Mouse (Mus musculus) E14TG2a.4 (cell line): ENCODE results near the gene Chtop.

Experiments
- H3K27me3 ChIP-seq: 2 replicates; pipeline ENCODE4 v1.6.1; 2014; ENCODE audit warnings: low read length, control low read depth; ENCODE audit not compliant: insufficient read depth
- H3K36me3 ChIP-seq: 2 replicates; pipeline ENCODE4 v1.6.1; 2014; ENCODE audit warnings: low read length, control low read depth; ENCODE audit not compliant: insufficient read depth
- H3K4me1 ChIP-seq: replicated peaks from 2 replicates; pipeline ENCODE4 v1.6.1; 2014; ENCODE audit warnings: low read depth, low read length, control low read depth
- H3K4me3 ChIP-seq: replicated peaks from 2 replicates; pipeline ENCODE4 v1.5.1; 2014; ENCODE audit warnings: mild to moderate bottlenecking, low read length
- H3K9me3 ChIP-seq: 2 replicates; pipeline ENCODE4 v1.6.1; 2014; ENCODE audit warnings: low read length, control low read depth
- CTCF ChIP-seq: conservative IDR thresholded peaks from 2 replicates; pipeline ENCODE4 v1.5.1; 2014; ENCODE audit warnings: low read length
- NANOG ChIP-seq: IDR thresholded peaks from 2 replicates; pipeline ENCODE4 v1.6.1; 2014; ENCODE audit warnings: borderline replicate concordance, low read length, mixed read lengths
- POU5F1 ChIP-seq: IDR thresholded peaks from 2 replicates; pipeline ENCODE4 v1.6.1; 2014; ENCODE audit warnings: low read length, borderline replicate concordance

Chtop gene

DNA sequence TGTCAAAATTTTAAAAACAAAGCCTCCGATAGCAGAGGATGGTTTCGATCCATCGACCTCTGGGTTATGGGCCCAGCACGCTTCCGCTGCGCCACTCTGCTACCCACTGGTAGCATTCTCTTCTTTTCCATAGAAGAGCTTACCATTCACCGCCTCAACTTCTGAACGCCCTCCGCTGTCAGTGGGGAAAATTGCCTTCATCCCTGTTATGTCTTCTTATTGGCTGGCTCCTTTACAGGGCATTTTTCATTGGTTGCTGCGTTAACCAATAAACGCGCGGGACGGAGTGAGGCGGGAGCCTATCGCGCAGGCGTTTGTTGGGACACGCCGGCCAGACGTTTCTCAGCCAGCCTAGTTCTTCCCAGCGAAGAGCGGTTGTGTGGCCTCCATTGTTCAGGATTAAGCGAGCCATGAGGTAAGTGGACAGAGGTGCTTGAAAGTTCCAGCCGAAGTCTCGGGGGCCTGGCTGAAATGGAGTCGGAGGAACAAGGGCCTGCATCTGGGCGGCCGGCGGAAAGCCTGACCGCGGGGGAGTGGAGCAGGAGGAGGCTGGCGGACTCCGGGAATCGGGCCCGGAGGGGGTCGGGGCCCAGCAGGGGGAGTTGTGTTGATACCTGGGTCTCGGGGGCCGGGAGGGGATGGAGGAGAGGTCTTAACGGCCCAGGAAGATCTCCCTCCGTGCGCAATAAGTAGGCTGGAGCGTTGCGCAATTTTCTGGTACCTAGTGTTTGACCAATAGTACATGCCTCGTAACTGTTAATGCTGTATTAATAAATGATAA, 33.3 kb downstream of the Chtop start, which contains the start of gene Ilf2:
TSS of gene Ilf2 (plus strand) at position 296 of the 781 bp plus-strand sequence.
- Histone ChIP-seq H3K9me3 (no peaks in the 10 kb centered on the region), H3K27me3 (no peaks in the 10 kb centered on the region), H3K4me3 (peak within 1 kb of the TSS; percentile 95), H3K36me3 (peaks cover 40% of the 10 kb centered on the region), H3K4me1 (peaks cover 29% of the 10 kb centered on the region)
- no peak for TF ChIP-seq POU5F1
- TF ChIP-seq CTCF, result no peak
- no peak for TF ChIP-seq NANOG

DNA sequence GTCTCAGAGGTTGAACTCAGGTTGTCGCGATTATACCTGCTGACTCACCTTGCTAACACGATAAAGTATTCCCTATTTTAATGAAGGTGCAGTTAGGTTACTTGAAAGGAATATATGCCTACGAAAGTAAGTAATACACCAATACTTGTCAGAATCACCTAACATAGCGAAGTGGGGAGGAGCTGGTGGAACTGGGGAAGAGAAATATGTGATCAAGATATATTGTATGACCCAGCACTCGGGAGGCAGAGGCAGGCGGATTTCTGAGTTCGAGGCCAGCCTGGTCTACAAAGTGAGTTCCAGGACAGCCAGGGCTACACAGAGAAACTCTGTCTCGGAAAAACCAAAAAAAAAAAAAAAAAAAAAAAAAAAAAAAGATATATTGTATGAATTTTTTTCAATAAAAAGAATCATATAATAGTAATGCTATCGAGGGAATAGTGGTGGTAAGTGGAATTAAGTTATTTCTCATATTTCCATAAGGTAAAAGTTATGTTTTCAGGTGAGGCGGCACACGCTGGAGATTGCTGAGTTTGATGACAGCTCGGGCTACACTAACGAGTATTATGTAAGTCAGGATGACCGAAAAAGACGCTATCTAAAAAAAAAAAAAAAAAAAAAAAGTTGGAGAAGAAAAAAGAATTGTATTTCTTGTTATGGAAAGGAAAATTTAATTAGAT, 34.0 kb downstream of the Chtop start:
- H3K9me3 ChIP-seq, result no peaks in the 10 kb centered on the region

DNA sequence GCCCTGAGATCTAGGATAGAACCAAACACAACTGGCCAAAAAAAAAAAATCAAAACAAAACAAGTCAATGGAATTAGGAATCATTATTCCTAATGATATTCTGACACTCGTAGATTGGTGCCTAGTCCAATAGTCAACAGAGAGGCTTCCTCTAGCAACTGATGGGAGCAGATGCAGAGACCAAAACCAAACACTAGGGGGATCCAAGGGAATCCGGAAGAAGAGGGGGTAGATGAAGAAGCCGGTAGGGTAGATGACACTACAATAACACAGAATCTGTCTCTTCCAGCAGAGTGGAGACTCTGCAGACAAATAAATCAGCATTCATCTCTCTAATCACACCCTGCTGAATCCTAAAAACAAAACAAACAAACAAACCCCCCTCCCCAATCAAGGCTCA, 37.1 kb downstream of the Chtop start:
- H3K4me1 ChIP-seq, result peaks cover 17% of the 10 kb centered on the region
- H3K27me3 ChIP-seq, result peaks cover 4% of the 10 kb centered on the region
- H3K9me3 ChIP-seq, result no peaks in the 10 kb centered on the region
- H3K4me3 ChIP-seq, result no peak overlapping the region
- TF ChIP-seq NANOG, result no peak
- TF ChIP-seq CTCF, result peak; percentile 84
- TF ChIP-seq POU5F1, result no peak
- peaks cover 2% of the 10 kb centered on the region for H3K36me3 ChIP-seq

More for the DNA sequence above, 34.0 kb downstream of the Chtop start:
- H3K4me3 ChIP-seq, result peak overlapping the region; percentile 66
- peaks cover 33% of the 10 kb centered on the region for H3K36me3 ChIP-seq
- no peaks in the 10 kb centered on the region for H3K27me3 ChIP-seq
- peaks cover 29% of the 10 kb centered on the region for H3K4me1 ChIP-seq
- TF ChIP-seq POU5F1 (no peak), NANOG (no peak), CTCF (no peak)

GRCm38 (mm10) chr3:90467618-90468300, 41.5 kb downstream of the Chtop start:
- H3K4me3 ChIP-seq, result no peak overlapping the region
- peaks cover 22% of the 10 kb centered on the region for H3K4me1 ChIP-seq
- H3K9me3 ChIP-seq, result no peaks in the 10 kb centered on the region
- 0 out of 2 replicates have a peak, but pooled peaks have one; percentile 15 for TF ChIP-seq CTCF
- no peak for TF ChIP-seq NANOG
- H3K27me3 ChIP-seq, result peaks cover 43% of the 10 kb centered on the region
- no peaks in the 10 kb centered on the region for H3K36me3 ChIP-seq

- TF ChIP-seq NANOG, result no peak
- peak; percentile 60 for TF ChIP-seq CTCF
- Histone ChIP-seq H3K4me1 (peaks cover 21% of the 10 kb centered on the region), H3K9me3 (no peaks in the 10 kb centered on the region), H3K4me3 (peak overlapping the region; percentile 85), H3K27me3 (peaks cover 57% of the 10 kb centered on the region), H3K36me3 (no peaks in the 10 kb centered on the region)
Measured at GRCm38 (mm10) chr3:90466311-90466766, 43.0 kb downstream of the Chtop start.

GRCm38 (mm10) chr3:90465686-90466310, 43.5 kb downstream of the Chtop start, which contains the start of gene Npr1:
Gene Npr1, minus strand, starts transcription at chr3:90465866.
- H3K27me3 ChIP-seq, result peaks cover 62% of the 10 kb centered on the region
- TF ChIP-seq CTCF (no peak), NANOG (no peak), POU5F1 (no peak)
- H3K9me3 ChIP-seq, result no peaks in the 10 kb centered on the region
- peaks cover 21% of the 10 kb centered on the region for H3K4me1 ChIP-seq
- H3K4me3 ChIP-seq, result peak within 1 kb of the TSS; percentile 85
- no peaks in the 10 kb centered on the region for H3K36me3 ChIP-seq

GRCm38 (mm10) chr3:90465081-90465685, 44.1 kb downstream of the Chtop start:
- peak overlapping the region; percentile 85 for H3K4me3 ChIP-seq
- no peak for TF ChIP-seq CTCF
- no peaks in the 10 kb centered on the region for H3K36me3 ChIP-seq
- peaks cover 21% of the 10 kb centered on the region for H3K4me1 ChIP-seq
- H3K9me3 ChIP-seq, result no peaks in the 10 kb centered on the region
- H3K27me3 ChIP-seq, result peaks cover 62% of the 10 kb centered on the region

DNA sequence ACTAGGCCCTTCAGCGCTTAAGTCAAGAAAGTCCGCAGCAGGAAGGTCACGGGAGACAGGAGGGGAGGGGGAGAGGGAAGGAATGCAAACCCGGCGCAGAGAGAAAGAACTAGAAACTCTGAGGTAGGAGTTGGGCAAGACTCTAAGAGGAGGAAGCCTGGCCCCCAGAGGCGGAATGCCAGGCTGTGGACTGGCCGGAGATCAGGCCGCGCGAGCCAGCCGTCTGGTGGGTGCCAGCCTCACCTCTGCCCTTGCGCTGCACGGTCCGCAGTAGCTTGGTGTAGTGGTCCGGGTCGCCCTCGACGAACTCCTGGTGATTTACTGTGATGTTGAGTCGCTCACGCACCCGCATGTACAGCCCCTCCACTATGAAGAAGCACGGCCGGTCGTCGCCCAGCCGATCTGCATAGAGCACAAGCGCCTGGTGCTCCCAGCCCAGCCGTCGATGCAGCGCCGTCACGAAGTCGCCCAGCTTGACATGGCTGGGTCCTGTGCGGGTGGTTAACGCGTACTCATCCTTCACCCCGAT, 44.7 kb downstream of the Chtop start:
- no peak for TF ChIP-seq CTCF
- no peak for TF ChIP-seq POU5F1
- no peak for TF ChIP-seq NANOG
- H3K4me3 ChIP-seq, result peak overlapping the region; percentile 85
- H3K4me1 ChIP-seq, result peaks cover 25% of the 10 kb centered on the region
- H3K9me3 ChIP-seq, result no peaks in the 10 kb centered on the region
- no peaks in the 10 kb centered on the region for H3K36me3 ChIP-seq
- H3K27me3 ChIP-seq, result peaks cover 62% of the 10 kb centered on the region
